Mouse (Mus musculus) left cerebral cortex, postnatal 25 days (tissue): ENCODE measurements at regions not wholly inside any gene's neighbourhood (a gene's known extent, or its start where the extent isn't known, plus 50 kb on each side); places are given as distances from the start of the nearest gene placed in this dataset.

Experiments used
- DNase-seq, 2 experiments: peaks; one replicate each; pipeline ENCODE4 v3.0.0; 2022; ENCODE audit warnings: low spot score in 2 of 2, mixed read lengths in 1 of 2
- intact Hi-C: fragments of 180-260 bp; cut with DNase I; formaldehyde crosslinking; loops from one replicate; pipeline ENCODE4 v1.15.1; 2025

- intact Hi-C loops, result no loop called here
- DNase-seq, result no peak
Observed at GRCm38 (mm10) chrX:58445624-58446323, 423.3 kb downstream of the Zic3 start.

- intact Hi-C loops, result no loop called here
- DNase-seq, result no peak
Observed at GRCm38 (mm10) chrX:58447605-58448004, 425.1 kb downstream of the Zic3 start.

DNA sequence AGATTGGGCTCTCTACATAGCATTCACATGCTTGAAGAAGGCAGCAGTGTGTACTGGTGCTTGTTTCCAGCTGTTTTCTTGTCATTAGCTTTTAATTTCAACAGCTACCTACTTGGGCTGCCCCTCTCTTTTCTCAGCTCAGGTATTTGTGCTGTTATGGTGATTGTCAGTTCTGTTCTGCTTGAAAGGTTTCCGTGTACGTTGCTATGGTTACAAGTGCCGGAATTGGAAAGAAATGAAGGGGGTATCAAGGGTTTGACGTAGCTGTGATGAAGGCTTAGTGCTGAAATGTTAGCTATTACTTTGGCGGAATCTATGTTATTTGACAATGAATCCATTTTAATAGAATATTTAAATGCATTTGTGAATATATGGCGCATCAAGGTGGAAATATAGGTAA, 439.5 kb upstream of the 4930550L24Rik start:
- no peak for DNase-seq
- intact Hi-C loops, result no loop called here

DNA sequence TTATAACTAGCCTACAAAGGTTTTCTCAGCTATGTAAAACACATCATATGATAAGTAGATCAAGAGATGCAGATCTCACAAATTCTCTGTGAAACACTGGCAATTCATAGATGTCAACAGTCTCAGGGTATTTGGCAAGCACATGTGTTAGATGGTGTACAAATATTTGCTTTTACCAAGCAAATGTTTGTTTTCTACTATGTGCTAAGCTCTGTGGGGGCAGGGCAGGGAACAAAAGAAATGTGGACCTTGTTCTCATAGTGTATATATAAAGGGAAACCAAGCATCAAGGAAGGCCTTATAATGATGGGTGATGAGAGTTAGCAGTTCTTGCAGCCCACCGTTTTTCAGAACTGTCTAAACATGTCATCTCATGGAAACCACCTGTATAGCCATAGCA, 438.2 kb upstream of the 4930550L24Rik start:
- DNase-seq, result no peak
- intact Hi-C loops, result no loop called here

- intact Hi-C loops, result loop anchor here (2.0 kb wide), 1 partner anchor 566 kb away; no protein-coding TSS in a partner anchor
- DNase-seq, result peak; percentile 11 to 30
Observed at GRCm38 (mm10) chrX:58490861-58491260, 418.3 kb upstream of the 4930550L24Rik start.

DNA sequence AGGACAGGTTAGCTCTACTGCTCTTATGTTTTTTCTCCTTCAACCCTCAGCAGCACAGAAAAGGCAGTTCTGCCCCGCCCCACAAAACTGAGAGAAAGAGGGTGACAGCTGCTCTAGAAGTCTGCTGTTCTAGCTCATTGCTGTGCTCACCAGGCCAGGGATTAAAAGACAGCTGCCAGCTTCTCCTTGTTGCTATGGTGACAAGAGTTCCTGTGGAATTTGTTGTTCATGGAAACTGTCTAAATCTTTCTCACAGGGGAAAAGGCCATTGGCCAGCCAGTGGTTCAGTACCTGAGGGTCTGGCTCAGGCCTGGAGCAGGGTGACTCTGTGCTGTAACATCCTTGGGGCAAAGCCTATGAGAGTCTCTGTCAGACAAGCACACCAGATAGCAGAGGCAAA, 405.6 kb upstream of the 4930550L24Rik start:
- intact Hi-C loops, result no loop called here
- no peak for DNase-seq

- peak in 1 of 2 experiments; percentile 3 for DNase-seq
- intact Hi-C loops, result loop anchor here (10.0 kb wide), 1 partner anchor 660 kb away; no protein-coding TSS in a partner anchor
Observed at GRCm38 (mm10) chrX:58514925-58515324, 394.2 kb upstream of the 4930550L24Rik start.
